Mouse (Mus musculus): ENCODE measurements around the gene Rbms3. TPM values are rescaled to one million over a fixed set of nuclear protein-coding genes. Genes with fewer than 3 reads are reported as not detected.

Rbms3 gene
- polyA plus RNA-seq, 1 experiment, result not detected

DNA sequence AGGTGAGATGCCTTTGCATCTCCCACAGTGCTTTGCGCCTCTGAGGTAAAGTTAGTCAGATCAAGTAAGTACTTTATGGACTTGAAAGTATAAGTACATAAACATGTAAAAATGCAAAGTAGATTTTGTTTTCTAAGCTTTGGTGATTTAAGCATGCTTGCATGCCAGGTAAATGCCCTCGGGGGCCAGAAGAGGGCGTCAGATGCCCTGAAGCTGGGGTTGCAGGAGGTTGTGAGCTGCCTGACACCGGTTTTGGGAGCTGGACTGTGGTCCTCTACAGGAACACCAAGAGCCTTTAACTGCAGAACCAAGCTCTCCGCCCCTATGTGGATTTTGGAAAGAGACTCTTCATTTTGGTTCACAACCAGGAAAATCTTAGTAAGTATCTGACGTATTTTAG, 652.3 kb downstream of the Rbms3 start:
- no peaks in the 10 kb centered on the region for H3K4me1 ChIP-seq (ENCODE audit: control insufficient read depth, insufficient read depth, low read length)
- TF ChIP-seq POLR2A (IDR thresholded peaks at IDR 0.05; ENCODE audit: insufficient read depth, low read depth, low read length) (no peak), CTCF (IDR thresholded peaks at IDR 0.05; ENCODE audit: insufficient read depth, low read depth, low read length) (no peak)
- no peak overlapping the region for H3K27ac ChIP-seq (ENCODE audit: insufficient read depth, low read depth, low read length)
- H3K4me3 ChIP-seq (ENCODE audit: insufficient read depth, low read depth, low read length), result no peak overlapping the region
- 91% methylated on average over 6 of the region's 6 CpGs for WGBS

DNA sequence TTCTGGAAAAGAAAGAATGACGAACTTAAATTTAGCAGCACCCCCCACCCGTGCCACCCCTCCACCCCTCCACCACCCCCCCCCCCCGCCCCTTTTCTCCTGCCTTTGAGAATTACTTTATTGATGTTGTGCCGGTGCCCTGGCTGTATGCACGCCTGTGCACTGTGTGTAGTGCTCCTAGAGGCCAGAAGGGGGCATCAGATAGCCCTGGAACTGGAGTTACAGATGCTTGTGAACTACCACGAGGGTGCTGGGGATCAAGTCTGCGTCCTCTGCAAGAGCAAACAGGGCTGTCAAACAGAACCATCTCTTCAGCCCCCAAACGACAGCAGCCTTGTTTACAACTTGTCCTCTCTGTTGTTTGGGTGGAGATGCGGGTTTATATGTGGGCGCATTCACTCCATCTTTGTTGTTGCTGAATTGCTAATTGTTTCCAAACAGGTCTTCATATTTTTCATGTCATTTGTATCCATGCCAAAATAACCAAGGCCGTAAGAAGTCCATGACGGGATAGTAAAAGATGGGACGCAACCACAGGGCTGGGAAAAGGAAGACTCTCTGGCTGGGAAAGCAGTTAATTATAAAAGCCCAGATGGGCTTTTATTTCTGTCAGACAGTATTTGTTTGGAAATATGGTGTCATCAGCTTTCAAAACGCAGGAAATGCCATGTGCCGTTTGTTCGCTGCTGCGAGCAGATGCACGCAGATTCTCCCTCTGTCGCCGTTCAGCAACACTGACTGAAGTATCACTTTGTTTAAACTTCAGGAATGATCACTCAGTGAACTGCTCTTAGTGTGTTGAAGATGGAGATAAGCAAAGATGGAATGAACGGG, 652.9 kb downstream of the Rbms3 start:
- no peak overlapping the region for H3K4me3 ChIP-seq (ENCODE audit: insufficient read depth, low read depth, low read length)
- no peak for TF ChIP-seq CTCF (IDR thresholded peaks at IDR 0.05; ENCODE audit: insufficient read depth, low read depth, low read length)
- TF ChIP-seq POLR2A (IDR thresholded peaks at IDR 0.05; ENCODE audit: insufficient read depth, low read depth, low read length), result no peak
- H3K4me1 ChIP-seq (ENCODE audit: control insufficient read depth, insufficient read depth, low read length), result no peaks in the 10 kb centered on the region
- WGBS, result 85% methylated on average over 21 of the region's 21 CpGs
- H3K27ac ChIP-seq (ENCODE audit: insufficient read depth, low read depth, low read length), result no peak overlapping the region

- 98% methylated on average over 4 of the region's 4 CpGs for WGBS
- no peak for TF ChIP-seq CTCF (IDR thresholded peaks at IDR 0.05; ENCODE audit: insufficient read depth, low read depth, low read length)
- TF ChIP-seq POLR2A (IDR thresholded peaks at IDR 0.05; ENCODE audit: insufficient read depth, low read depth, low read length), result no peak
- no peak overlapping the region for H3K4me3 ChIP-seq (ENCODE audit: insufficient read depth, low read depth, low read length)
- no peaks in the 10 kb centered on the region for H3K4me1 ChIP-seq (ENCODE audit: control insufficient read depth, insufficient read depth, low read length)
- H3K27ac ChIP-seq (ENCODE audit: insufficient read depth, low read depth, low read length), result no peak overlapping the region
Observed at GRCm38 (mm10) chr9:116975269-116975668, 654.4 kb downstream of the Rbms3 start.

DNA sequence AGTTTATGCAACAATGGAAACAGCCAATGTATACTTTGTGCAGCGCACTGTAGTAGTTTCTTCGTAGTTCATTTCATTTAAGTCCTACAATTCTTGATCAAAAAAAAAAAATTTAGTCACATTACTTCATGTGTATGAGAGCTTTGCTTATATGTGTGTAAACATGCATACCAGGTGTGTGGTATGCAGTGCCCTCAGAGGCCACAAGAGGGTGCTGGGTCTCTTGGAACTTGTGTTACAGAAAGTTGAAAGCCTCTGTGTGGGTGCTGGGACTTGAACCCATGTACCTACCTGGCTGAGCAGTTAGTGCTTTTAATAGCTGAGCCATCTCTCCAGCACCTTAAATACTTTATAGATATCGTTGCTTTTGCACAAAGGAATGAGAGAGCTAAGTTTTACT, 655.6 kb downstream of the Rbms3 start:
- WGBS, result 96% methylated on average over 3 of the region's 3 CpGs
- H3K4me1 ChIP-seq (ENCODE audit: control insufficient read depth, insufficient read depth, low read length), result no peaks in the 10 kb centered on the region
- no peak overlapping the region for H3K27ac ChIP-seq (ENCODE audit: insufficient read depth, low read depth, low read length)
- H3K4me3 ChIP-seq (ENCODE audit: insufficient read depth, low read depth, low read length), result no peak overlapping the region
- no peak for TF ChIP-seq CTCF (IDR thresholded peaks at IDR 0.05; ENCODE audit: insufficient read depth, low read depth, low read length)
- no peak for TF ChIP-seq POLR2A (IDR thresholded peaks at IDR 0.05; ENCODE audit: insufficient read depth, low read depth, low read length)

DNA sequence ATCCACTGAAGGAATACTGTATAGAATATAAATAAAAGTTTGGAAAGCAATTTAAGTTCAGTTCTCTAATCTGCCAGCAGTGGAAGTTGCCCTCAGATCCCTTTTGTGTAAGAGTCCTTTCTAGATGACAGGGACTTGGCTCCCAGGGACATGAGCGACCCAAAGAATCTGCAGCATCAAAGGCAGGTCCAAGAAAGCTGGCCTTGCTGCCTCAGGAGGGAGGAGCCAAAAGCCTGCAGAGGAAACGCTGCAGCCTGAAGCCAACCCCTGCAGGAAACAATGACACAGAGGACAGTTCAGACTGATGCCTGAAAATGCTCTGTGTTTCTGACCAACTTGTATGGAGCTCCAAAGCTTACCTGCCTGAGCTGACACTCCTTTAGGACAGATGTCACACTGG, 656.1 kb downstream of the Rbms3 start:
- no peak overlapping the region for H3K4me3 ChIP-seq (ENCODE audit: insufficient read depth, low read depth, low read length)
- WGBS, result 44% methylated on average over 2 of the region's 2 CpGs
- no peak overlapping the region for H3K27ac ChIP-seq (ENCODE audit: insufficient read depth, low read depth, low read length)
- TF ChIP-seq CTCF (IDR thresholded peaks at IDR 0.05; ENCODE audit: insufficient read depth, low read depth, low read length) (no peak), POLR2A (IDR thresholded peaks at IDR 0.05; ENCODE audit: insufficient read depth, low read depth, low read length) (no peak)
- no peaks in the 10 kb centered on the region for H3K4me1 ChIP-seq (ENCODE audit: control insufficient read depth, insufficient read depth, low read length)

DNA sequence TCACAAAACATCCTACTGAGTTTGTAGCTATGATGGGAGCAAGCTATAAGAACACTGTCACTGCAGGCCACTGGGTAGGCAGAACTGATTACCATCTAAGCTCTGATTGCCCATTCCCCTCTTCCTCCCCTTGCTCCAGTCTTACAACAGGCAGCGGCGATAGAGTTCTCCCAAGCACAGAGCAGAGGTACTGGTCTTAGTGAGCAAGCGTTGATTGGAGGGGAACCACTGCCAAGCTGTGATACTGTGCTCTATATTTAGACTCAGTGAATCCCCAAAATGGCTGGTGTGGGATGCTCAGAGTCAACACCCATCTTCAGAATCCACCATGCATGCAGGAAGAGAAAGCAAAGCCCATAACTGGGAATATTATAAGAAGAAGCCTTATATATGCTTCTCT, 662.4 kb downstream of the Rbms3 start:
- TF ChIP-seq CTCF (IDR thresholded peaks at IDR 0.05; ENCODE audit: insufficient read depth, low read depth, low read length) (no peak), POLR2A (IDR thresholded peaks at IDR 0.05; ENCODE audit: insufficient read depth, low read depth, low read length) (no peak)
- Histone ChIP-seq H3K4me3 (ENCODE audit: insufficient read depth, low read depth, low read length) (no peak overlapping the region), H3K4me1 (ENCODE audit: control insufficient read depth, insufficient read depth, low read length) (0 out of 2 replicates have a peak, but pooled peaks cover 4% of the 10 kb centered on the region), H3K27ac (ENCODE audit: insufficient read depth, low read depth, low read length) (no peak overlapping the region)
- WGBS, result 73% methylated on average over 3 of the region's 3 CpGs

GRCm38 (mm10) chr9:116965691-116966090, 664.0 kb downstream of the Rbms3 start:
- TF ChIP-seq CTCF (IDR thresholded peaks at IDR 0.05; ENCODE audit: insufficient read depth, low read depth, low read length) (no peak), POLR2A (IDR thresholded peaks at IDR 0.05; ENCODE audit: insufficient read depth, low read depth, low read length) (no peak)
- H3K4me1 ChIP-seq (ENCODE audit: control insufficient read depth, insufficient read depth, low read length), result 0 out of 2 replicates have a peak, but pooled peaks cover 4% of the 10 kb centered on the region
- no peak overlapping the region for H3K4me3 ChIP-seq (ENCODE audit: insufficient read depth, low read depth, low read length)
- H3K27ac ChIP-seq (ENCODE audit: insufficient read depth, low read depth, low read length), result no peak overlapping the region
- 49% methylated on average over 6 of the region's 6 CpGs for WGBS

DNA sequence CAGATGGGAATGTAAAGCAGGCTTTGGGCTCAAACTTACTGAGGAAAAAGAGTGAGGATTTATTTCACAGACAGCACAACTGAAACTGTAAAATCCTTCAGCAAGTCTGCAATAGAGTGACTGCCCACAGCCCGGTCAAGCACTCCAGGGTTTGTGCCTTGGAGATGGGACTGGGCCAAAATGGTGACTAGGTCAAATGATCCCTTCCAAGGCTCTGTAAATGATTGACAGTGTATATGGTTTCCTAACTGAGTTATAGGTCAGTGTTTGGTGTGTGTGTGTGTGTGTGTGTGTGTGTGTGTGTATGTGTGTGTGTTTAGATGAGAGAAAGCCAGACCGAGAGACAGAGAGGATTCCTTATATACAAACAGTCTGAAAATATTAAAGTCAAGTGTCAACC, 673.6 kb downstream of the Rbms3 start:
- WGBS, result 91% methylated on average over 2 of the region's 2 CpGs
- Histone ChIP-seq H3K4me1 (ENCODE audit: control insufficient read depth, insufficient read depth, low read length) (no peaks in the 10 kb centered on the region), H3K27ac (ENCODE audit: insufficient read depth, low read depth, low read length) (no peak overlapping the region), H3K4me3 (ENCODE audit: insufficient read depth, low read depth, low read length) (no peak overlapping the region)
- TF ChIP-seq CTCF (IDR thresholded peaks at IDR 0.05; ENCODE audit: insufficient read depth, low read depth, low read length) (no peak), POLR2A (IDR thresholded peaks at IDR 0.05; ENCODE audit: insufficient read depth, low read depth, low read length) (no peak)

GRCm38 (mm10) chr9:116948211-116948610, 681.5 kb downstream of the Rbms3 start:
- WGBS, result 90% methylated on average over 3 of the region's 3 CpGs
- Histone ChIP-seq H3K4me1 (ENCODE audit: control insufficient read depth, insufficient read depth, low read length) (no peaks in the 10 kb centered on the region), H3K27ac (ENCODE audit: insufficient read depth, low read depth, low read length) (no peak overlapping the region), H3K4me3 (ENCODE audit: insufficient read depth, low read depth, low read length) (no peak overlapping the region)
- TF ChIP-seq POLR2A (IDR thresholded peaks at IDR 0.05; ENCODE audit: insufficient read depth, low read depth, low read length), result no peak
- TF ChIP-seq CTCF (IDR thresholded peaks at IDR 0.05; ENCODE audit: insufficient read depth, low read depth, low read length), result no peak
